Mouse (Mus musculus) right cerebral cortex, adult 2 months (tissue): ENCODE data around the gene Gm21822.
"Not testable (repeated sequence)": the region's sequence is repeated elsewhere in the genome, so short reads cannot be mapped to it uniquely, and the experiment has no call there.

Experiments used
- DNase-seq, 2 experiments: peaks; one replicate each; pipeline ENCODE4 v3.0.0; 2021 to 2022; ENCODE audit warnings: low spot score in 2 of 2

Gene Gm21822

GRCm38 (mm10) chrY:18654182-18654581 lies at the start of gene Gm21822:
Gene Gm21822 (plus strand): TSS chrY:18654482.
- not testable (repeated sequence) for DNase-seq
